Mouse (Mus musculus): ENCODE data around the gene Ndufs6.

Ndufs6 gene

GRCm38 (mm10) chr13:73305398-73306084 is 22.8 kb downstream of the Ndufs6 start:
- no peak for DNase-seq

GRCm38 (mm10) chr13:73304729-73305128 is 23.6 kb downstream of the Ndufs6 start:
- no peak for DNase-seq

GRCm38 (mm10) chr13:73299322-73299721 is 29.0 kb downstream of the Ndufs6 start:
- no peak for DNase-seq

- no peak for DNase-seq
These were observed 29.6 kb downstream of the Ndufs6 start for GRCm38 (mm10) chr13:73298717-73299116.

GRCm38 (mm10) chr13:73291102-73291501 is 37.2 kb downstream of the Ndufs6 start:
- DNase-seq = no peak

GRCm38 (mm10) chr13:73290206-73290605 is 38.1 kb downstream of the Ndufs6 start:
- no peak for DNase-seq

- no peak for DNase-seq
These were observed 44.8 kb downstream of the Ndufs6 start for GRCm38 (mm10) chr13:73283534-73283933.

GRCm38 (mm10) chr13:73282407-73282806 is 45.9 kb downstream of the Ndufs6 start:
- DNase-seq = no peak

GRCm38 (mm10) chr13:73279196-73279595 is 49.1 kb downstream of the Ndufs6 start:
- no peak for DNase-seq

- DNase-seq = no peak
These were observed 50.5 kb downstream of the Ndufs6 start for GRCm38 (mm10) chr13:73277797-73278196.

GRCm38 (mm10) chr13:73277361-73277760 is 51.0 kb downstream of the Ndufs6 start:
- no peak for DNase-seq

GRCm38 (mm10) chr13:73273536-73273935 is 54.8 kb downstream of the Ndufs6 start:
- DNase-seq = no peak

- DNase-seq = no peak
These were observed 55.5 kb downstream of the Ndufs6 start for GRCm38 (mm10) chr13:73272794-73273282.

- no peak for DNase-seq
These were observed 56.8 kb downstream of the Ndufs6 start for GRCm38 (mm10) chr13:73271336-73272242.

- DNase-seq = no peak
These were observed 57.8 kb downstream of the Ndufs6 start for GRCm38 (mm10) chr13:73270451-73271081.

GRCm38 (mm10) chr13:73269891-73270290 is 58.5 kb downstream of the Ndufs6 start:
- DNase-seq = no peak

Data from lung, postnatal 14 days (tissue).